Mouse (Mus musculus) G1E-ER4 (cell line): ENCODE results near the gene Resp18. TPM values are rescaled to one million over a fixed set of nuclear protein-coding genes. Genes with fewer than 3 reads are reported as not detected.

Experiments
- GATA1 ChIP-seq: IDR thresholded peaks from one replicate; pipeline ENCODE4 v1.8.0; 2012; ENCODE audit warnings: low read length, inconsistent platforms
- polyA plus RNA-seq: library from polyadenylated mRNA; stranded (reverse); fragments of >175 nt; gene quantifications from 2 replicates; pipeline ENCODE4 v1.2.3, GENCODE M21; 2012

Resp18 gene
- polyA plus RNA-seq, 1 experiment, result not detected

DNA sequence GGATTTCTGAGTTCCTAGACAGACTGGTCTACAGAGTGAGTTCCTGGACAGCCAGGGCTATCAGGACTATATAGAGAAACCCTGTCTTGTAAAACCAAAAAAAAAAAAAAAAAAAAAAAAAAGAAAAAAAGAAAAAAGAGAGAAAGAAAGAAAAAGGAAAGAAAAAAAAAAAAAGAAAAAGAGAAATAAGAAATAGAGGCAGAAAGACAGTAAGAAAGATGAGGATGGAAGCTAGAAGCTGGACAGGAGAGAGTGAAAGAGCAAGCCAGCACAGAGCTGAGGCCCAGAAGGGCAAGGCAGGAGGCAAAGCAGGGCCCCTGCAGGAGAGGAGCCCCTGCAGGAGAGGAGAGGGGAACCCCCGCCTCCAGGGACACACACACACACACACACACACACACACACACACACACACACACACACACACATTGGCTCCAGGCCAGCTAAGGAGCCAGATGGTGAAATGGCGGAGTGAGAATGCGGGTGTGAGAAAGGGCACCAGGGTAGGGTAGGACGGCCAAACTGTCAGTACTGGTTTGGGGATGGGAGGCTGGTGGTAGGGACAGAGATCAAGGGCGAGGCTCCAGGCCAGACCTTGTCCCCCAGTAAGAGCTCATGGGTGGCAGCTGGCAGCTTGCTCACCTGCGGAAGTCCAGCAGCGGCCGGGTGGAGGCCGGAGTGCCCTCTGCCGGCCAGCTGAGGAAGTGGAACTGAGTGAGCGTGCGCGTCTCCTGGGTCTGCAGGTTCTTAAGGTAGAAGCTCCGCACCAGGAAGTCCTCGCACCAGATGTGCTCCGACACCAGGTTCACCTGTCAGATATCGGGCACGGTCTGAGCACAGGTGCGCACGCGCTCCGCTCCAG, 26.9 kb downstream of the Resp18 start:
- TF ChIP-seq GATA1, result no peak

DNA sequence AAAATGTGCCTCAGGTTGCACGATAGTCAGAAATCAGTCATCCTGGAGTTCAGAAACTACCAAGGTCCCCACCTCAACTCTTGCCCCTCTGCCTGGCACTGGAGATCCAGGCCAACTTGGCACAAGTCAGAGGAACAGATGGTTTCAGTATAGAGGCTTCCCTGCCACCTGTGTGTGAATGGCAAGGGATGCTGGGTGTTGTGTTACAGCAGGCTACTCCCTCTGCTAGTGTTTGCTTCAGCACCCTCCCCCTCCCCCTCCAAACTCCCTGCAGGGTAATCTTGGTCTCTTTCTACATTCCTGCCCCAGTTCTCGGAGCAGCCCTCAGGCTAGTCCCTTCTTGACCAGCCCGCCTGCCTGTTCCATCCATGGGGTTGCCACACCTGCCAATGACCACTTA, 27.7 kb downstream of the Resp18 start:
- no peak for TF ChIP-seq GATA1

DNA sequence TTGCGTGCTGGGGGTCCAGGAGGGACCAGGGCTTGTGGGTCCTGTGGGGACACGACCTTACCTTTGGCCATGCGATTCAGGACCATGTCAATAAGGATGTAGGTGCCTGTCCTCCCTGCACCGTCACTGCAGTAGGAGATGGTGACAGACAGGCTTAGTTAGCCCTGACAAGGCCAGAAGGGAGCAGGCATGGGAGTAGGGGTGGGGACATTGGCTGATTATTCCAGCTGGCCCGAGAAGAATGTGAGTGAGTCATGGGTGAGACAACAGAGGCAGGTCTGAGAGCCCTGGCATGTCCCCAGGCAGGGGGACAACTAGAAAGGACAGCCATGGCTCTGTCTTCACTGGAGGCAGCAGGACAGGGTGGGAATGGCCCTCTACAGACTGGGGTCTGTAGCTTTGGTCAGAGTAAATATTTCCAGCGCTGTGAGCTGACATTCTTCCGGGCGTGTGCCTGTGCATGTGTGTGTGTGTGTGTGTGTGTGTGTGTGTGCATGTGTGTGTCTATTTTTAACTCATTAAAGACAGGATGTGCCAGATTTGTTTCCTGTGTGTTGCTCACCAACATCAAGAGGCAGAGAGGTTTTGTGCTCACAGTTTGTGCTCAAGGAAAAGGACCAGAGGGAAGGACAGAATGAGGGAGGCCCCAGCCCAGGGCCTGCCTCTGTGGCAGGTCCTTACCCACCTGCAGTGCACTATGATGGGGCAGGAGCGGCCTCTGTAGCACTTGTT, 30.0 kb downstream of the Resp18 start:
- no peak for TF ChIP-seq GATA1

DNA sequence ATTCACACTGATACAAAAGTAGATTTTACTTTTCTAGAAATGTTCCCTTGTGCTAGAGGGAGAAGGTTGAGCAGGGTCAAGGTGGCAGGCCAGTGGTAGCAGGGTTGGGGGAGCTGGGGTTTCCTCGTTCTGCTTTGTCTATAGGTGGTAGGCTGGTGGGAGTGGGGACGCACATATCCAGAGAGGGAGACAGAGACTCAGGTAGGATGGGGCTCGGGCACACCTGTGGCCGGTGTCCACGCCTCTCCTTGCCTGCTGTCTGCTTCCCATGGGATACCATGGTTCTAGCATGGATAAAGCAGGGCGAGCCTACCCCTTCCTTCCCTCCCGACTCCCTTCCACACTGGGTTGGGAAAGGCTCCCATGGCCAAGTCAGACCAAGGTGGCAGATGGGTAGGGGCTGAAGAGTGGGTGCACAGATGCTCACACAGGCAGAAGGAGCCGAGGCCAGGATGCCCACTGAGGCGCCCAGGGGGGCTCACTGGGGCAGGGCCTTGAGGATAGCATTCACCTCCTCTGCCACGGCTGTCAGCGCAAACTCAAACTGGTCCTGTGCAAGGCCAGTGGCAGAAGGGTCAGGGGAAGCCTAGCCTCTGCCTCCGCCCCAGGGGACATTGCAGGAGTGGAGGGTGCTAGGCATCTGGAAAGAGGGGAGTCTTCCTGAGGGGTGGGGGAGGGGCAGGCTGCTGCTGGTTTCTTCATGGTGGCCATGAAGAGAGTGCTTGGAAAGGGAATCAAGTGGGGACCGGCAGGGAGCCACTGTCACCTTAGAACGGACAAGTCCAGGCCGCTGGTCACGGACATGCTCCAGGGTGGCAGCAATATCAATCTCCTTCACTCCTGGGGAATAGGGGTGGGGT, 30.9 kb downstream of the Resp18 start:
- TF ChIP-seq GATA1, result no peak

DNA sequence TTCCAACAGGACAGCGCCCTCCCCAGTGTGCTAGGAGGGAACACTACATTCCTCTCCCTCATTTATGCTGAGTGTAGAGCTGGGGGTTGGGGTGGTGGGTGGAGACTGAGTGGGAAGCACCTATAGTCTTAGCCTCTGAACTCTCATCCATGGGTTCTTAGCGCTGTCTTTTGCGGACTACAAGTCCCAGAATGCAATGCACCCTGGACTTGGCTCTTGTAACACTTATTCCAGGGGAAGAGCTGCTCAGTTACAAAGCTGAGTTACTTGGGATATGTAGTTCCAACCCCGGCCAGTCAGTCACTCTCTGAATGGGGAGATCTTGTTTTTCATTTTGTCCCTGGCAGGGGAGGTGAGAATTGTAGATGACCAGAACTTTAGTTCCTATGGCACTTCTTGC, 33.4 kb downstream of the Resp18 start:
- TF ChIP-seq GATA1, result no peak

DNA sequence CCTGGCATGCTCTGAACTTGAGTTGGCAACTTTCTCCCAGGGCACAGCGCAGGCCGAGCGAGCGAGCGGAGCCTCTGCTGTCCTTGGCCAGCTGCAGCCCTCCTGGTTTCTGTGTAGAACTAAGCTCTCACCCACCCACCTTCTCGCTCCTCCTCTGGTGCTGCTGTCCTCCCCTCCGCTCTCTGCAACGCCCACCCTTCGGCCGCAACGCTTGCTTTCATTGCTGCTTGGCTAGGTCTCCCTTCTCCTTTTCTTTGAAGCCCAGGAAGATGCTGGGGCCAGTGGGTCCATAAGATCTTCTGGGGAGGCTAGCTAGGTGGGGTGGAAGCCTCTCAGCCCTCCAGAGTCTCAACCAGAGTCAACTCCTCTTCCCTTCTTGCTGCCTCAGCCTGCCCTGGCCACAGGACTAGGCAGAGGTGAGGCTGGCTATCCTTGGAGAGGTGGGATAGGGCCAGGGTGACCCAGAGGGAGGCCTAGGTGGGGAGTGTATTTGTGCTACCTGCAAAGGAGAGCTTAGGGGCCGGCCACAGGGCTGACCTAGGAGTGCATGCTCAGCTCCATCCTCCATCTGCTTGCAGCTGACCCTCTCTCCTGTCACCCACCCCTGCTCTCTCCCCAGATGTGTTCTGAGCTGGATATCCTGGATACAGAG, 33.9 kb downstream of the Resp18 start:
- TF ChIP-seq GATA1, result no peak

DNA sequence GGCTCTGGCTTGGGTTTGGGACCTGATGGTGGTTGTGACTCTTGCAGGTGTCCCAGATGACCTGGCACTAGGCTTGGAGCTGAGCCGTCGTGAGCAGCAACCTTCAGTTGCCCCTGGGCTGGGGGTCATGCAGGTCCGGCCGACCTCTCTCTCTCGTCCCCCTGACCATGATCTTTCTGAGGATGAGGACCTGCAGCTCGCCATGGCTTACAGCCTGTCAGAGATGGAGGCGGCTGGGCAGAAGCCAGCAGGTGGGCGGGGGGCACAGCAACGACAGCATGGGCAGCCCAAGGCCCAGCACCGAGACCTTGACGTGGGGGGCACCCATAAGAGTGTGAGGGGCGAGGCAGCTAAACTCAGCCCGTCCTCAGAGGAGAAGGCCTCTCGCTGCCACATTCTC, 34.8 kb downstream of the Resp18 start:
- no peak for TF ChIP-seq GATA1

DNA sequence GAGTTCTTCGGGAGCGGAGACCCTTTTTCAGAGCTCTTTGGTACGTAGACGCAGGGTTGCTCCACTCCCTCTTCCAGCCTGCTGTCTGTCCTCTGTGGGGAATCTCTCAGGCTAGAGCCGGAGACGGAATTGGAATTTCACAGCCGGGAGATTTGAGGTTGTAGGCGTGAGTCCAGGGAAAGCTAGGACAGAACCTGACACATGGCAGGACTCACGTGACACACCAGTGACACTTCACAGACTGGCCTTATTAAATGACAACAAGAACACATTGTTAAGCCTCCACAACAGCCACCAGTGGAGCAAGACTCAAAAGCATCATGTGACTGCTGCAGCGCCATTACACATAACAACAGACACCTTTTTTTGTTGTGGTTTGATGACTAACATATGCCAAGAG, 38.6 kb downstream of the Resp18 start:
- TF ChIP-seq GATA1, result no peak

DNA sequence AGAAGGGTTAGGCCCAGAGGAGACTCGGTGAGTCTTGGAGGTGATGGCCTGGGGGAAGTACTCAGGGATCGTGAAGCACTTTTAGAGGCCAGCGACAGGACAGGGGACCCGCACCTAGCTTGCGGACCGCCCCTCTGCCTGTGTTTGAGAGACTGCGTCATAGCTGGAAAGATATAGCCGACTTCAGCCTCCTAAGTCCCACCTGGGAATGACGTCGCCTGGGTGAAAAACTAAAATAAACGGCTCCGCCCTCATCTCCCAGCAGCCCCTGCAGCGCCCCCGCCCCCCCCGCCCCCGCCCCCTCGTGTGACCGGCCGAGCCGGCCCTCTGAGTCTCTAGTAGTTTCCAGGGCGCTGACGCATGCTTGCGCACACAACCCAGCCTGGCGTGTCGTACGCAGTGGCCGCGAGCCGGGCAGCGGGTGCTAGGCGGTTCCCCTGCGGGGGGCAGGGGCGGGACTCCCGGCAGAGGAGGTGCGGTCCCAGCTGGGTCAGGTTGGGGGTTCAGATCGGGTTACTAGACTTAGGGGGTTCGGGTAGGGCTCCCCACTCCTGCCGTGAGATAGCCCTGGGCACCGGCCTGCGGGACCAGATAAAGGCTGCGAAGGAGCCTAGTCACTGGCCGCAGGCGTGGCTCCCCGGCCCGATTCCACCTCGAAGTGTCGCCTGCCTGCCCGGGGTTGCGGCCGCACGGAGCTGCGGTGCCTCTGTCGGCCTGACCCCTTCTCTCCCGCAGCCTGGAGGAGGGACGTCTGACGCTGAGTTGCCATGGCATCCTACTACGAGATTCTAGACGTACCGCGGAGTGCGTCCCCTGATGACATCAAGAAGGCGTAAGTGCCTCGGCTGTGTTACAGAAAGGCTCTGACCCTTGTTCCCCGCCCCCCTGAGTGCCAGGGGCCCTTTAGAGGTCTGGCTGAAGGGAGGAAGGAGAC, 41.8 kb downstream of the Resp18 start, which contains the start of gene Dnajb2:
Dnajb2 (plus strand) TSS at position 290 of the 934 bp plus-strand sequence.
- TF ChIP-seq GATA1, result no peak

DNA sequence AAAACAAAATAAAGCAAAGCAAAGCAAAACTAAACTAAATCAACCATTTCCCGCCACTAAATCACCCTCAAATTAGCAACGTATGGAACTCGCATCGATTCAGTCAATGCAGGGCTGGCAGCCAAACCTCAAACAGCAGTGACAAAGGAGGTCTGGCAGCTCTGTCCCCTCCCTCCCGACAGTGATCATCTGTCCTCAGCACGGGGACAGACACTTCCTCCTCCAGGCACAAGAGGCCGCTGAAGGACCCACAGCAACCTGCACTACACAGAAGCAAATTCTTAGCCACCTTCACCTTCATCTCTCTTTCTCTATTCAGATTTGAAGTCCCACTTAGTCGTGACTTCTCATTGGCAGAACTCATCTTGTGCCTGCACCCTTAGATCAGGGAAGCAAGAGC, 43.6 kb downstream of the Resp18 start:
- TF ChIP-seq GATA1, result no peak

DNA sequence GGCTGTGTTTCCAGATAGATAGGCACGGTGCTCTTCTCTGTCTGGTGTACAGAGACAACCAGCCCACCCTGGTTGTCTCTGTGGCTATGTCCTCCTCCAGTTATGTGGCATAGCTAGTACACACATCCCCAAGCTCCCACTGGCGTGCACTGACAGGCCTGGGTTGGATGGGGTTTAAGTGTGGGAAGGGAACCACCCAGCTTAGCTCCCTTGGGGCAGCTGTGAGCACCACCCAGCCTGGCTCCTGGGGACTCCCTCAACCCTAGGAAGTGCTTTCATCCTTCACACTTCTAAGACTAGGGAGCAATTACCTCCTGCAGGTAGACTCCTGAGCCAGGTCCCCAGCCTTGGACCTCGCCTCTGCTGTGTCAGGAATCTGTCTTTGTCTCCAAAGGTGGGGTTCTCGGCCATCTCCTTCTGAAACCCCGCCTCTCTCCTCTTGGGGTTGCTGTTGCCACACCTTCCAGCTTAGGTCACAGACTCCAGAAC, 46.5 kb downstream of the Resp18 start, which contains the start of gene A630095N17Rik:
A630095N17Rik (minus strand) TSS at position 439 of the 489 bp plus-strand sequence.
- no peak for TF ChIP-seq GATA1

DNA sequence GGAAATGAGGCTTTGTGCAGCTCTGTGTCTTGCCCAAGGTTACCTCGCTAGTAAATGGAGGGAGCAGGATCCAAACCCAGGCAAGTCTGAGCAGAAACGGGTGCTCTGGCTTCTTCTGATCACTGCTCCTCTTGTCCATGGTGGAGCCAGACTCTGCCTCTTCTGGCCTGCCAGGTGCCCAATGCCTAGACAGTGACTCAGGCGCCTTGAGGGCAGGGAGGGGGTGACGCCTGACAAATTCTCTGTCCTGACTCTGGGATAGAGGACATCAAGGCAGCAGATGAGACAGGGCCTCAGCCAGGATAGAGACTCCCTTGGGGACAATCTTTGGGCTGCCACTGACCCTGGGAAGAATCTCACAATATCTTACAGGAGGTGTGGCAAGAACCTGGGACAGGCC, 47.0 kb downstream of the Resp18 start:
- TF ChIP-seq GATA1, result no peak

DNA sequence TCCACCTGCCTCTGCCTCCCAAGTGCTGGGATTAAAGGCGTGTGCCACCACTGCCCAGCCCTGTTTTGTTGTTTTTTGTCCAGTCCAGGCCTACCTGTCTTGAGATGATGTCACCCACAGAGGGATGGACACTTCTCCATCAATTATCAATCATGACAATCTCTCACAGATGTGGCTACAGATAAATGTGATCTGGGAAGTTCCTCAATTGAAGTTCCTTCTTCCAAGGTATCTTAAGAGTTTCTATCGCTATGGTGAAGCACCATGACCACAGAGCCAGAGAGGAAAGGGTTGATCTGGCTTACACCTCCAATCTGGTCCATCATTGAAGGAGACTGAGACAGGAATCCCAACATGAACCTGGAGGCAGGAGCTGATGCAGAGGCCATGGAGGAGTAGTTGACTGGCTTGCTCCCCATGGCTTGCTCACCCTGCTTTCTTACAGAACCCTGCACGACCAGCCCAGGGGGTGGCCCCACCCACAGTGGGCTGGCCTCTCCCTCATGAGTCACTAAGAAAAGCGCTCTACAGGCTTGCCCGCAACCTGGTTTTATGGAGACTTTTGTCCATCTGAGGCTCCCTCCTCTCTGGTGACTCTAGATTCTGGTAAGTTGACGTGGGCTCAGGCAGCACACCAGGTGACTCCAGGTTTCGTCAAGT, 47.8 kb downstream of the Resp18 start:
- no peak for TF ChIP-seq GATA1
